Mouse (Mus musculus) left cerebral cortex, postnatal 14 days (tissue): ENCODE measurements at regions not wholly inside any gene's neighbourhood (a gene's known extent, or its start where the extent isn't known, plus 50 kb on each side); places are given as distances from the start of the nearest gene placed in this dataset.

Experiments used
- DNase-seq, 2 experiments: peaks; one replicate each; pipeline ENCODE4 v3.0.0; 2021 to 2022; ENCODE audit warnings: low spot score in 2 of 2, mixed read lengths in 1 of 2
- intact Hi-C: fragments of 180-260 bp; cut with DNase I; formaldehyde crosslinking; loops from one replicate; pipeline ENCODE4 v1.15.1; 2025

DNA sequence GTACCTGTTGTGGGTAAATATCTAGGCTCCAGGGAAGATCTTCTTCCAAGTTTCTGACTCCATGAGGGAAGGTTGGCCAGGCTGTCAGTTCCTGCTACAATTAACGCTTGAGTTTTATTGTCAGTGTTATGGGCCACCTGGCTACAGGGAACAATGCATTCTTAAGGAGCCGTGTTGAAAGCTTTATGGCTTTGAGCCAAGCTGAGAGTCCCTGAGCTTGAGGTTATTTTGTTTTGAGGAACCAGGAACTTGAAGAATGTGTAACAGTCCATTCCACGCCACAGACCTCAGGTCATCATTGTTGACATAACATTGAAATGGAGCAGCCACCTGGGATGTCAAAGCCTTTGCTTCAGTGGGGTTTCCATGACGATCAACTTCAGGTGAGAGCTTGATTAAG is 71.6 kb upstream of the Lhx8 start:
- DNase-seq, result no peak
- intact Hi-C loops, result no loop called here

DNA sequence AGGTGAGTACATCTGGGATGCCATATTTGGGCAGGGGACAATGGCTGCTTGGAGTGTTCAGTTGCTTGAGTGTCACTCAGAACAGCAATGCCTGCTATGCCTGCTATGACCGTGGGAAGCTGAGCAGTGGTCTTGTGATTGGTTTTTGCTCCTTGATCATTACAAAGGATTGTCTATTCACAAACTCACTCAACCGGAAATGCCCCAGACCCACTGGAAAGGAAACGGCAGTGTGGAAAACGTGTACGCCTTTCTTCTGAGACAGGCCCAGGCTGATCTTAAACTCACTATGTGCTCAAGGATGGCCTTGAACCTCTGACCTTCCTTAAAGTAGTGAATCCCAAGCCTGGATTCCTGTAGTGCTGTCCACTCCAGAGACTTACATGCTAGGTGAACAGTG is 63.2 kb upstream of the Lhx8 start:
- no peak for DNase-seq
- intact Hi-C loops, result no loop called here

GRCm38 (mm10) chr3:154391629-154392028 is 61.2 kb upstream of the Lhx8 start:
- intact Hi-C loops, result no loop called here
- DNase-seq, result no peak

DNA sequence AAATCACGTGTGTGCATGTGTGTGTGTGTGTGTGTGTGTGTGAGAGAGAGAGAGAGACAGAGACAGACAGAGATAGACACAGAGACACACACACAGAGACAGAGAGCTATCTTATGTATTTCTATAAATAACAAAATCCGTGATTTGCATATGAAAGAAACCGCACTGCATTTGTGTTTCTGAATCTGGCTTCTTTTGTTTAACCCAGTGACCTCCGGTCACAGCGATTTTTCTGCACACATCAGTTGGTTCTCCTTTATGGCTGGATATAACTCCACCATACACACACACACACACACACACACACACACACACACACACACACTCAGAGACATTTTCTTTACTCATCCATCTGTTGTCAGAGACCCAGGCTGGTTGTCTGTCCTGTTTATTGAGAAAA is 58.2 kb upstream of the Lhx8 start:
- DNase-seq, result no peak
- intact Hi-C loops, result no loop called here

DNA sequence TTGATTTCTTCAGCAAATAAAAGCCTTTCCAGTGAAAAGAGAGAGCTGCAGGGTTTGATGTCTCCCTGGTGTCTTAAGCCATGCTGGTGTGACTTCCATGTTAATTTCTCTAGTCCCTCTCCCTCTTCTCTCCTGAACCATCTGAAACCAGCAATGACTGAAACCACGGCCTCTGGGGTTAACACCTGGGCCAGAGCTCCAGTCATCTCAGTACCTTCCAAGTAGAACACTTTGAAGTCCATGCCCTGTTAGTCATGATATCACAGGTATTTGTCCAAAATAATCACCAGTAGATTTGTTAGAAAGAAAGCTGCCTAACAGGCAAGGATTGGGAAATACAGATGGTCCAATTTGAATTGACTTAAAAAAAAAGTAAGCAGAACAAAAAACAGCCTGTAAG is 56.8 kb upstream of the Lhx8 start:
- DNase-seq, result no peak
- intact Hi-C loops, result no loop called here

DNA sequence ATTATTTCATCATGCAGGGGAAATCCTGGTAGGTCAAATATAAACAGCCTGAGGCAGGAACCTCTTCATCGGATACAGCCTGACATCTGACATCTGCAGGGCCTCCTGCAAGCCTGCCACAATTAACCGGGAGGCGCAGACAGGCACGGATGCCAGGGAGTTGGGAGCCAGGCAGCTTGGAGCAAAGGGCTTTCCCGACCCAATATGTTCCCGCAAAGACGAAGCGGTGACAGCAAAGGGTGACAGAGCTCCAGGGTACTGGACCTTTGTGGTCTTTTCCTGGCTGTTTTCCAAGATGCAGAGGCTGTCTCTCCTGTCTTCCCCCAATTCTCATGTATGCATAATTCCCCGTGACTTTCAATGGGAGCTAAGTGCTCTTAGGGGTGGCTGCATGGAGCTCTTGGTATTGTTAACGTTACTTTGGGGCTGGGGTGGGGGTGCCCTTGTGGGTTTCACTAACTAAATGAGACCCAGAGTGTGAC is 55.4 kb upstream of the Lhx8 start:
- intact Hi-C loops, result no loop called here
- DNase-seq, result no peak

- intact Hi-C loops, result no loop called here
- DNase-seq, result no peak
Observed at GRCm38 (mm10) chr3:154382811-154383210, 52.4 kb upstream of the Lhx8 start.

DNA sequence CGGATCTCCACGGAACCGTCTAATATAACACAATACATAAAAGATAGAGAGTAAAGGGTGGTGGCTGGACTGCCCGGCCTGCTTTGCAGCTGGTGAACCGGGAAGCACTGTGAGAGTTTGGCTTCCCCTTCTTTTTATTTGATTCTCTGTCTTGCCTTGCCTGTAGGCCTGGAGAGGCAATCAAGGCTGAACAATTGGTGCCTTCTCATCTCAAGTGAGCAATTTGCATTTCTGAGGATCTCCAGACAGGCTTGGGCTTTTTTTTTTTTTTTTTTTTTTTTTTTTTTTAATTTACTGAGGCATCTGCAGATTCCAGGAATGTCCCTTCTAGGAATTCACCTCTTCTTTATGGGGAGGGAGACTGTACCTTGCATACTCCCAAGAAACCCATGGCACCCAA is 51.1 kb upstream of the Lhx8 start:
- intact Hi-C loops, result no loop called here
- DNase-seq, result no peak
